Mouse (Mus musculus): ENCODE results near the gene Cabin1.

DNA sequence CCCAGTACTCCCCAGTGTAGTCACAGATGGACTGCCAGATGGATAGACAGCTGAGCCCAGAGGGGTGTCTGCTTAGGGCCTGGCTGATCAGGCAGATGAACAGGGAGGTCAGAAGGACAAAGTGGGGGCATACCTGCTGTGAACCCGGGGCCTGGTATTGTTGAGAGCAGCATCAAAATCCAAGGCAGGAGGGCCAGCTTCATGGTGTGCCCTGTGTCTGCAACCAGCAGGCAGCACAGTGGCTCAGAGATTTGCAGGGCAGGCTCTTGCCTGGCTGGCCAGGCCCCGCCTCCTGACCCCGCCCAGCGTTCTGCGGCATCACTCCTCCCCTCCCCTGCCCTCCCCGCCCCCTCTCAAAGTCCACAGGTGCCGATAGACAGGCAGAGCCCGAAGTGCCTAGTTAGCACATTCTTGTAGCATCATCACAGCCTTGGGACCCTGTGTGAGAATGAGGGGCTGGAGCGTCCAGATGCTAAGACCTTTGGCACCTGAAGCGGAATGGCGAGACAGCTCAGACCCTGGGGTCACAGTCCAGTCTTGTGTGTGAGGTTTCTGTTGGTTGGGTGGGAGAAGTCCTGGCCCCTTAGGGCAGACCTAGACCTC, 120.3 kb downstream of the Cabin1 start, which contains the start of gene Susd2:
- TF ChIP-seq CTCF (IDR thresholded peaks at IDR 0.05; ENCODE audit: low read depth, low read length) (no peak), POLR2A (IDR thresholded peaks at IDR 0.05; ENCODE audit: borderline replicate concordance, low read depth, low read length) (no peak)
